Mouse (Mus musculus) lung, postnatal 0 days (tissue): ENCODE measurements around the gene Abcc4. TPM values are rescaled to one million over a fixed set of nuclear protein-coding genes. Genes with fewer than 3 reads are reported as not detected.
A peak's percentile ranks its signal among the peaks of the same experiment; 100 is the strongest.

Source experiments
- ATAC-seq: fragments of 200-750 bp; cut with Nextera tagmentation; 2 replicates; pipeline ENCODE4 v1.8.0; 2017; ENCODE audit warnings: moderate library complexity
- DNase-seq: peaks from one replicate; pipeline ENCODE4 v3.0.0-alpha.2; 2016; ENCODE audit warnings: low spot score
- H3K27ac ChIP-seq: fragments of 300-500 bp; sonication (generic); 2 replicates; pipeline ENCODE4 v1.5.1; 2014; ENCODE audit warnings: antibody characterized with exemption, mild to moderate bottlenecking, low read length, mixed read lengths
- H3K27me3 ChIP-seq: fragments of 300-500 bp; sonication (generic); replicated peaks from 2 replicates; pipeline ENCODE4 v1.6.1; 2014; ENCODE audit warnings: low read length, mixed read lengths; ENCODE audit not compliant: insufficient read depth
- H3K36me3 ChIP-seq: fragments of 300-500 bp; sonication (generic); 2 replicates; pipeline ENCODE4 v1.6.1; 2014; ENCODE audit warnings: low read length, mixed read lengths; ENCODE audit not compliant: insufficient read depth
- H3K4me1 ChIP-seq: fragments of 300-500 bp; sonication (generic); 2 replicates; pipeline ENCODE4 v1.6.1; 2014; ENCODE audit warnings: antibody characterized with exemption, low read depth, low read length, mixed read lengths; ENCODE audit not compliant: insufficient read depth
- H3K4me2 ChIP-seq: fragments of 300-500 bp; sonication (generic); replicated peaks from 2 replicates; pipeline ENCODE4 v1.6.1; 2014; ENCODE audit warnings: low read depth, mild to moderate bottlenecking, low read length, moderate library complexity, mixed read lengths
- H3K4me3 ChIP-seq: fragments of 300-500 bp; sonication (generic); 2 replicates; pipeline ENCODE4 v1.5.1; 2014; ENCODE audit warnings: low read depth, low read length
- H3K9ac ChIP-seq: fragments of 300-500 bp; sonication (generic); replicated peaks from 2 replicates; pipeline ENCODE4 v1.6.1; 2014; ENCODE audit warnings: low read depth, mild to moderate bottlenecking
- H3K9me3 ChIP-seq: fragments of 300-500 bp; sonication (generic); 2 replicates; pipeline ENCODE4 v1.6.1; 2016; ENCODE audit warnings: low read length, mixed read lengths
- CTCF ChIP-seq: IDR thresholded peaks from 2 replicates; pipeline ENCODE4 v1.5.1; 2016; ENCODE audit warnings: antibody characterized with exemption, mild to moderate bottlenecking
- EP300 ChIP-seq: IDR thresholded peaks from 2 replicates; pipeline ENCODE4 v1.6.1; 2016; ENCODE audit warnings: antibody characterized with exemption, mild to moderate bottlenecking, control low read depth
- WGBS: fragments of 180-500 bp; shearing (Covaris S2); extraction: QIAGEN DNeasy Blood & Tissue Kit; methylation state at CpG from one replicate; pipeline ENCODE4 v1.1.7; 2014; 5-methylcytosine and 5-hydroxymethylcytosine counted together
- polyA plus RNA-seq: library from polyadenylated mRNA; unstranded; fragments of >200 nt; fragmentation: Nextera tagmentation; extraction: Ambion mirVana; gene quantifications from 2 replicates; pipeline ENCODE4 v1.2.1, GENCODE M21; 2015

The Abcc4 gene
- polyA plus RNA-seq, 1 experiment from 2014 or later = 1.0 TPM

DNA sequence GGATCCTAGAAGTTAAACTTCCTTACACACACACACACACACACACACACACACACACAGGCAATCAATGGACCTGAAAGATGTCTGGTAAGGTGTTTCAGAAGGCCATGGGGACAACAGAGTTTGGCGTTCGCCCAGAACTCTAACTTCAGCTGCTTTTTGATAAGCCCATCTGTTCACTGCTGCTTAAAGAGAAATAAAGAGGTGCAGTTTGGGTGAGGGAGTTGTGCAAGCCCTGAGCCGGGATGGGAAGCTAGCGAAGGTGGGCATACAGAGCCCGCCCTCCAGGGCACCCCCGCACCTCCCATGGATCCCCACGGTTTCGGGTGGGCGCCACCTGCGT, 583 bp downstream of the Abcc4 start:
- WGBS = 7% methylated on average over 8 of the region's 10 CpGs
- Histone ChIP-seq H3K27me3 (peaks cover 18% of the 10 kb centered on the region), H3K9ac (no peak overlapping the region), H3K4me3 (peak overlapping the region; percentile 49), H3K36me3 (no peaks in the 10 kb centered on the region), H3K4me2 (peak overlapping the region; percentile 87), H3K4me1 (peaks cover 14% of the 10 kb centered on the region; the same call in 1 of the 2 replicates), H3K9me3 (no peaks in the 10 kb centered on the region), H3K27ac (no peak overlapping the region)
- no peak for TF ChIP-seq EP300
- TF ChIP-seq CTCF = 0 out of 2 replicates have a peak, but pooled peaks have one; percentile 1
- no peak for DNase-seq
- ATAC-seq = no peak

GRCm38 (mm10) chr14:118703363-118703762, 2.7 kb downstream of the Abcc4 start:
- TF ChIP-seq EP300 = no peak
- TF ChIP-seq CTCF = no peak
- no peaks in the 10 kb centered on the region for H3K36me3 ChIP-seq
- no peak for DNase-seq
- no peaks in the 10 kb centered on the region for H3K9me3 ChIP-seq
- no peak overlapping the region for H3K4me3 ChIP-seq
- H3K27me3 ChIP-seq = peaks cover 18% of the 10 kb centered on the region
- ATAC-seq = no peak
- no peak overlapping the region for H3K4me2 ChIP-seq
- no peak overlapping the region for H3K9ac ChIP-seq
- H3K4me1 ChIP-seq = peaks cover 8% of the 10 kb centered on the region; the same call in 1 of the 2 replicates
- no peak overlapping the region for H3K27ac ChIP-seq
- WGBS = 78% methylated on average over 9 of the region's 9 CpGs

- 51% methylated on average over 7 of the region's 7 CpGs for WGBS
- DNase-seq = no peak
- no peak for ATAC-seq
These were observed 3.9 kb downstream of the Abcc4 start for GRCm38 (mm10) chr14:118701991-118702608.

DNA sequence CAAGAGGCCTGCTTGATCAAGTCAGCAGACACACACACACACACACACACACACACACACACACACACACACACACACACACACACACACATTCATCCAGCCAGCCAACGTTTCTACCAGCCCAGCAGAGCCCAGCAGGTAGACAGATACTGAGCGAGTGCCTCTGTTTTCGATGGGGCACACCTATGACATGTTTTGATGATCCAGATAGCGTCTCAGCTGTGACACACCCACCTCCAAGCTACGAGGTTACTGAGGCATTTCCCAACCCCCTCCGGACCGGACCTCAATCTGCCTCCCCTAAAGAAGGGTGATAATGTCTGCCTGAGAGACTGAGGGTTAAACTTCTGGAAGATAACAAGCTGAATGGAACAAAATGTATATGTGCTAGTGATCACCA, 5.4 kb downstream of the Abcc4 start:
- H3K4me3 ChIP-seq = no peak overlapping the region
- H3K36me3 ChIP-seq = no peaks in the 10 kb centered on the region
- DNase-seq (no peak), ATAC-seq (no peak)
- H3K9me3 ChIP-seq = no peaks in the 10 kb centered on the region
- WGBS = 74% methylated on average over 7 of the region's 7 CpGs
- TF ChIP-seq CTCF (no peak), EP300 (no peak)
- H3K4me1 ChIP-seq = peaks cover 1% of the 10 kb centered on the region; the same call in 1 of the 2 replicates
- no peak overlapping the region for H3K27ac ChIP-seq
- peaks cover 14% of the 10 kb centered on the region for H3K27me3 ChIP-seq
- no peak overlapping the region for H3K4me2 ChIP-seq
- H3K9ac ChIP-seq = no peak overlapping the region

More at GRCm38 (mm10) chr14:118701991-118702608, 3.9 kb downstream of the Abcc4 start:
- Histone ChIP-seq H3K4me3 (no peak overlapping the region), H3K4me2 (no peak overlapping the region), H3K9ac (no peak overlapping the region), H3K9me3 (no peaks in the 10 kb centered on the region), H3K36me3 (no peaks in the 10 kb centered on the region), H3K27me3 (peaks cover 18% of the 10 kb centered on the region), H3K27ac (no peak overlapping the region), H3K4me1 (peaks cover 8% of the 10 kb centered on the region; the same call in 1 of the 2 replicates)
- TF ChIP-seq CTCF (peak; percentile 72), EP300 (no peak)

- Histone ChIP-seq H3K27ac (no peak overlapping the region), H3K9ac (no peak overlapping the region), H3K4me1 (no peaks in the 10 kb centered on the region), H3K4me3 (no peak overlapping the region), H3K27me3 (peaks cover 11% of the 10 kb centered on the region; the same call in 1 of the 2 replicates), H3K4me2 (no peak overlapping the region), H3K36me3 (no peaks in the 10 kb centered on the region), H3K9me3 (no peaks in the 10 kb centered on the region)
- TF ChIP-seq EP300 (no peak), CTCF (no peak)
- 43% methylated on average over 5 of the region's 5 CpGs for WGBS
- ATAC-seq (no peak), DNase-seq (no peak)
These were observed 6.1 kb downstream of the Abcc4 start for GRCm38 (mm10) chr14:118699963-118700362.

DNA sequence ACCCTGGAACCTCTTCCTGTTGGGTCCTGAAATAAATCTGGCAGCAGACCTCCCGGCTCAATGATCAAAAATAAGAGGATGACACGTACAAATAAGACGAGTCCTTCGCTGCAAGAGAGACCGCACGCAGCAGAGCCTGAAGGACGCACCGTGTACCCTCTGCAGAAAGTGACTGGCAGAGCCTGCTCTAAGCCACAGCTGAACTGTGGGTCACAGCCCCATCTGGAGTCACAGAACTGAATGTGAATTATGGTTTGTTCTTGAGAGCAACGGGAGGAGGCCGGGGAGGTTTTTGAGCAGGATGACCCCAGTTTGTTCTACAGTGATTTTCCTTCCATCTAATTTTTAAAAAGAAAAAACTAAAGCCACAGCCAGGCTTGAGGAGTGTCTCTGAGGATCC, 6.5 kb downstream of the Abcc4 start:
- H3K4me3 ChIP-seq = no peak overlapping the region
- H3K27ac ChIP-seq = no peak overlapping the region
- 65% methylated on average over 10 of the region's 10 CpGs for WGBS
- H3K36me3 ChIP-seq = no peaks in the 10 kb centered on the region
- peaks cover 7% of the 10 kb centered on the region; the same call in 1 of the 2 replicates for H3K27me3 ChIP-seq
- no peak overlapping the region for H3K9ac ChIP-seq
- no peaks in the 10 kb centered on the region for H3K9me3 ChIP-seq
- TF ChIP-seq CTCF = 0 out of 2 replicates have a peak, but pooled peaks have one; percentile 6
- TF ChIP-seq EP300 = no peak
- no peak for ATAC-seq
- H3K4me1 ChIP-seq = no peaks in the 10 kb centered on the region
- DNase-seq = no peak
- H3K4me2 ChIP-seq = no peak overlapping the region
